Mouse (Mus musculus) layer of hippocampus, postnatal 36 days (tissue): ENCODE data around the gene Pkn1. TPM values are rescaled to one million over a fixed set of nuclear protein-coding genes. Genes with fewer than 3 reads are reported as not detected.

Source experiments
- DNase-seq, 2 experiments: peaks; one replicate each; pipeline ENCODE4 v3.0.0; 2022
- total RNA-seq, 2 experiments: library from RNA; stranded (reverse); gene quantifications; 2 replicates each; pipeline ENCODE4 v1.2.3; 2021

Pkn1 gene
- 10 to 100 TPM; 53.0 to 54.8 TPM for total RNA-seq

DNA sequence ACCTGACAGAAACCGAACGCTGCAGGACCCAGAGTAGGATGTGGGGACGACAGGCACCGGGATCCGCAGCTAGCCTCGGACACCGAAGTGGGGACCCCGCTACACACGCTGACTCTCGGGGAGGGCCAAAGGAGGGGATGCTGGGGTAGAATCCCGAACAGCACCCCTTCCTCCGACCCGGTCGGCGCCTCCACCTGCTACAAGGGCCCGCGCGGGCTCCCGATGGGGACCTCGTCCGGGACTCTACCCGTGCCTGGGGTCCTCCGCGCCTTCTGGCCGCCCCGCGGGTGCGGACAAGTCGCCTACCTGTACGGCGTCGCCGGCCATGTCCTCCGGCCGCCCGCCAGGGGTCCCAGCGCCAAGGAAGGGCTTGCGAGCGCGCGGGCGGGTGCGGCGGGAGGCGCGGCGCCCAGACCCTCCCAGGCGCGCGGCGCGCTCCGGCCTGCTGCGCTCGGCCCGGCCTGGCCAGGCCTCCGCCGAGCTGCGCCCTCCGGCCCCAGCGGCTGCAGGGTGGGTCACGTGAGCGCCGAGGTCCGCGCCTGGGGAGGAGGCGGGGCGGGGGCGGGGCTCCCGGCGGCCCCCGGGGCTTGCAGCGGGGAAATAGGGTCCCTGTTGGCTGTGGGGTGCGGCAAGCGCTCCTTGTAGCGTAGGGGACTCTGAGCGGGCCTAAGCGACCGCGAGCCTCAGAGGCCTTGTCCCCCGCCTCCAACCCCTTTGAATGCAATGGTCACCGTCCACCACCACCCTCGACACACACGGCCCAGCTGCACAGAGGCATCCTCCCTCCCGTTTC, at the start of gene Pkn1:
Pkn1 (minus strand) TSS at position 519 of the 793 bp plus-strand sequence.
- DNase-seq, result peak; percentile 54 to 61

DNA sequence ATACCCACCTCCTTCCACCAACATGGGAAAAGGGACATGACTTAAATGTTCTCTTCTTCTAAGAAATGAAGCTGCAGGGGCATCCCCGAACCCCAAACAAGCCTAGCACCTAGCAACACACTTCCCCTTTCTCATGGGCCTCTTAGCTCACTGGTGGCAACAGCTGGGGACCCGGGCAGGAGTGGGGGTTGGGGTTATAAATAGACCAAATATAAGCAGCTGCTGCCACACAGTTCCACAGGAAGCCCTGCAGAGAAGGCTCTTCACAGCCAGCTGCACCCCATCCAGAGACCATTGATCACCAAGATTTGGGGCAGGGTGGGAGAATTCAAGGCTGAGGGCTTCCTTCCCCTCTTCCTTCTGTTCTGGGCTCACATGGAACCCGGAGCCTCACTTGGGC, 49.7 kb upstream of the Pkn1 start:
- DNase-seq, result no peak

DNA sequence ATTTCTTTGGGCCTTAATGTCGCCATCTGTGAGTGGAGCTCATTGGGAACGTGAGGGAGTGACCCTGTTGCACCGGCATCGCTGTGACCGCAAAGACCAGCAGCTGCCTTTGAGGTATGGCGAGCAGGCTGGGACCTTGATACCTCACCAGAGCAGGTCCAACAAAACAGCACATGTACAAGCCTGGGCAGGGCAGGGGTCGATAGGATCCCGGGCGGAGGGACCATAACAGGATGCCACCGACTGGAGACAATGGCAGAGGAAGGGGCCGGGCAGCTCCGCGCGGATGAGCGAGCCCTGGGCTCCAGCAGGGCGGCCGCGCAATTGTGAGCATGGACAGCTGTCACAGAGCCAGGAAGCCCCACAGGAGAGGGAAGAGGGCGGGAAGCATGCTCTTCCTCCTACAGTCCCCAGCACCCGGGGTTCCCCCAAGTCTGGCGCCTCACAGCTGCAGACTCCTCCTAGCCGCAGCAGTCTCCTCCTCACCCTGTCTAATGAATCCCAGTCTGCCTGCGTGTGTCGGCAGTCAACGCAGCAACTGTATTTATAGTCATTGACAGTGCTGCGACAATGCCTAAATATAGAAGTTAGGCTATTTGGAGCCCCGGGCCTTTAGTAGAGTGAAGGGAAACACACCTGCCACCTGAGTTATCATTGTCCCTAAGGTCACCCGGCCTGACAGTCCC, 48.8 kb upstream of the Pkn1 start:
- peak; percentile 14 to 29 for DNase-seq

DNA sequence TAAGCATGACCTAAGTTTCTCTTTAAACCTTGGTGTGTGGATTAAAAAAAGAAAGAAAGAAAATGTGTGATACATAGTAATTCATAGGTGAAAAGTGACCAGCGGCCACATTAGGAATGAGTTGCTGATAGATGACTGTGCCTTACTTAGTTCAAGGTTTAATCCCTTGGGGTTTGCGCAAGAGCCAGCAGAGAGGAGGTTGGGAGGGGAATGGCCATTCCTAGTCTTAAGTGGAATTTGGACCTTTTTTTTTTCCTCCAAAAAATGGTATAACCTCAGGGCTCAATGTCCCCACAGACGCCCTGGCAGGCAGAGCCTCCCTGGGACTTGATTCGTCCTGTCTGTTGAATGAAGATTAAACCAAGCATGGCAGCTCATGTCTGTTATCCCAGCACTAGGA, 45.1 kb upstream of the Pkn1 start:
- no peak for DNase-seq

DNA sequence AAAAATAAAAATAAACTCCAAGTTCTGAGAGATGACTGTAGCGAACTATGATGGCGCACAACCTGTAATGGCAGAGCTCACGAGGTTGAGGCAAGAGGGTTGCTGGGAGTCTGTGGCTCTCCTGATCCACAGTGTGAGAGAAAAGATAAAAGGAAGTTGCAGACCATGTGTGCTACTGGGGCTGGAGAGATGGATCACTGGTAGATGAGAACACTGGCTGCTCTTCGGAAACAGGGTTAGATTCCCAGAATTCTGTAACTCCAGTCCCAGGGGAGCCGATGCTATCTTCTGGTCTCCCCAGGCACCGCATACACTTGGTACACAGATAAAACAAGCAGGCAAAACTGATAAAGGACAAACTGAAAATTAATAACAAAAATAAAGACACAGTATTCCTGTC, 44.0 kb upstream of the Pkn1 start:
- DNase-seq, result no peak

DNA sequence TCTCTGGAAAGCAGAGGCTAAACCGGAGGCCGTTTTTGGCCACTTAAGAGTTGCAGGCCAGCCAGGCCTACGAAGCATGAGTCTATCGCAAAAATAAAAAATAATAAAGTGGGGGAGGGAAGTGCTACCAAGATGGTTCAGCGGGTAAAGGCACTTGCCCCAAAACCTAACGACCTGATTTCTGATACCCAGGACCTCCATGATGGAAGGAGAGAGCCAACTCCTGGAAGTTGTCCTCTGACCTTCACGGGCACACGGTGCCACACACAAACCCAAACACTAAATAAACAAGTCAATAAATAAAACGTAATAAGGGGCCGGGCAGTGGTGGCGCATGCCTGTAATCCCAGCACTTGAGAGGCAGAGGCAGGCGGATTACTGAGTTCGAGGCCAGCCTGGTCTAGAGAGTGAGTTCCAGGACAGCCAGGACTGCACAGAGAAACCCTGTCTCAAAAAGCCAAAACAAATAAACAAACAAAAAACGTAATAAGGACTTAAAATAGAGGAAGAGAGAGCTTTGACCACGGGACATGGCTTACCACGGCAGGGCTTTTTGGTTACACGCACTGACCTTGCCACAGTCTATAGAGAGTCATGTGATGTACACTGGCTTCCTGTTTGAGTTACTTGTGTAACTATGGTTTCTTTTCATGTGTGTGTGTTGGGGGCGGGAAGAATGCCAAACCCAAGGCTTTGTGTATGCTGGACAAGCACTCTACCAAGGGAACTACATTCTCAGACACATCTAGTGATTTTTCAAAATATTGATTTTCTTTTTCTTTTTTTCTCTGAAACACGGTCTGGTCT, 43.1 kb upstream of the Pkn1 start:
- no peak for DNase-seq

DNA sequence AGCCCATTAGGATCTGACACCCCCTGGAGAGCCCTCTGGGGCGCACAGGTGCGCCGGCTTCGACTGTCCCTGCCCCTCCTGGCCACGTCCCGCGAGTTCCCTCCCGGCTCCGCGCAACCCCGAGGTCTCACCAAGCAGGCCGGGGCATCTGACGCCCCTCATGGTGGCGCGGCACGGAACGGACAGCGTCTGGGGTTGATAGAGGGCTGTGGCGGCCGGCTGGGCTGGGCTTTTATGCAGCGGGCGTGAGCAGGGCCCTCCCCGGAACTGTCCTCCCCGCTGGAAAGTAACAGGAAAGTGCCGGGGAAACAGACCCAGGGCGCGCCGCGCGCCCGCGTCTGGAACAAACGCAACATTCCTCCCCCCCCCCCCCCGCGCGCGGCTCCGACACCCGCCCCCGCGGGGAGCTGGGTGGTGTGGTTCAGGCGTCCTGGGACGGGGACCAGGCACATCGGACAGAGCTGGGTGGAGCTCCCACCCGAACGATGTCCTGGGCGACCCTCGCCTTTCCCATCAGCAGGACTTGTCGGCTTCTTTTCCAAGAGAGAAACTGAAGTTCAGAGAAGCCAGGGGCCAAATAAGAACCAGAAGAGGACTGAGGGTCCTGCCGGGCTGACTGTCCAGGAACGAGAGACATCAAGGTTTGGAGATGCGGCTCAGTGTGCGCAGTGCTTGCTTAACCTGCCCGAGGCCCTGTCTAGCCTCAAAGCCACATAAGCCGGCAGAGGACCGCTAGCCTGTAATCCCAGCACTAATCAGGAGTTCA, 42.2 kb upstream of the Pkn1 start, which contains the start of gene Adgre5:
Adgre5 (minus strand) TSS at position 351 of the 766 bp plus-strand sequence.
- DNase-seq, result no peak

DNA sequence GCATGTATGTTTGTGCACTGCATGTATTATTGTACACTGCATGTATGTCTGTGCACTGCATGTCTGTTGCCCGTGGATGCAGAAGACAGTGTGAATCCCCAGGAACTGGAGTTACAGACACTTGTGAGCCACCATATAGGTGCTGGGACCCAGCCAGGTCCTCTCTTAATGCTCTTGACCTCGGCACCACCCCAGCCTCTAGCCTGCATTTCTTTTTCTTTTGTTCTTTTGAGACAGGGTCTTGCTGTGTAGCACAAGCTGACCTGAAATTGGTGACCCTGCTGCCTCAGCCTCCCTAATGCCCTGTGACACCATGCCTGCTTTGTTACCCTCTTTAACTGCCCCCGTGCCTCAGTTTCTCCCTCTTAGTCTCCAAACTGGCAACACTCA, 41.6 kb upstream of the Pkn1 start:
- DNase-seq, result no peak

DNA sequence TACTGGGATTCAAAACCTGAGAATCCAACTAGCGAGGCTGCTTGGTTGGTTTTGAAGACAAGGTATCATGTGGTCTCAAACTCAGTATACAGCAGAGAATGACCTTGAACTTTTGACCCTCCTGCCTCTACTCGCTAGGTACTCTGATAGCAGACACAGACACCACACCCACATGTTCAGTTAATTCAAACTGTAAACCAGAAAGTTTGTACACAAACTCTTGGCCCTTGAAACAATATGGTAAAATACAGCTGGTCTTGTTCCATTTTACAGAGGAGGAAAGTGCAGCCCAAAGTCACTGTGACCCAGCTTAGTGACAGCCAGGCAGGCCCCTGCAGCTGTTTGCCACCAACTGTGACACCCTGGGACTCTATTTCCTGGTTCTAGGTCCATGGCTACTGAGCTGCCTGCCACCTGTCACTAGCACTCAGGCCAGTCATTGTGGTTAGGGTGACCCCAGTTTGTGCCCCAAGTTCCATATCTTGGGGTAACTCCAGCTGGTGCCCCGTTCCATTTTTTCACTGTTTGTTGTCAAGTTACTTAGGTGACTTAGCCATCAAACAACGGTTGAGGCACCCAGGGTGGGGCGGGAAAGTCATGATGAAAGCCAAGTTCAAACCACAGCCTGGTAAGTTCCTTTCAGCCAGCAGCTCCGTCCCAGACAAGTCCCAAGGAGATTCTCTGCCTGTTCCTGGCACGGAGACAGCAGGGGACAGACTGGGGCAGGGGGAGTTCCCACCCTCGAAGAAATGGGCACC, 40.9 kb upstream of the Pkn1 start:
- DNase-seq, result no peak

DNA sequence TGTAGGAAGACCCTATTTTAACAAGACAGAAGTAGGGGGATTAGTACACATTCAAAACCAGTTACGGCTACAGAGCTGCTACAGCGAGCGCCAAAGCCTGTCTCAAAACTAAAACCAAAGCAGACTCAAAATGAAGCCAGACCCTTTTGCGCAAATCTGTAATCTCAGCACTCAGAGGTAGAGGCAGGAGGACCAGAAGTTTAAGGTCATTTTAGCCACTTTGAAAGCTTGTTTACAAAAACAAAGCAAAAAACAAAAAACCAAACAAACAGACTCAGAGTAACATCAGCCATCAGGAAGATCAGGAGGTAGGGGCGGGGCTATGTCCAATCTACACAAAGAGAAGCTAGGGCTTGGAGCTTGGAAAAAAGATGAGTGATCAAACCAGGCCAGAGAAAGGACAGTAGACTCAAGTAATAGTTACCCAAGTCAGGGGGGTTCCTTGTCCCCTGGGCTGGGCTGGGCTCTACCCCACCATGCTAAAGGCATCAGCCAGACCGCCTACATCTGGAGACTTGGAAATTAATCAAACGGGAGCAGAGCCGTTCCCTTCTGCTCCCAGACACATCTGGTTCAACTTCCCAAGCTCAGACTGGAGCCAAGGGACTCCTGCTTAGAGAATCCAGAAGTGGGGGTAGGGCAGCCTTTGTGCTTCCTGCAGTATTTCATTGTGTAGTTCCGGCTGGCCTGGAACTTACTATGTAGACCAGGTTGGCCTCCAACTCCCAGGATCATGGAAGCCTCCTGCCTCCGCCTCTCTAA, 40.2 kb upstream of the Pkn1 start:
- DNase-seq, result no peak

DNA sequence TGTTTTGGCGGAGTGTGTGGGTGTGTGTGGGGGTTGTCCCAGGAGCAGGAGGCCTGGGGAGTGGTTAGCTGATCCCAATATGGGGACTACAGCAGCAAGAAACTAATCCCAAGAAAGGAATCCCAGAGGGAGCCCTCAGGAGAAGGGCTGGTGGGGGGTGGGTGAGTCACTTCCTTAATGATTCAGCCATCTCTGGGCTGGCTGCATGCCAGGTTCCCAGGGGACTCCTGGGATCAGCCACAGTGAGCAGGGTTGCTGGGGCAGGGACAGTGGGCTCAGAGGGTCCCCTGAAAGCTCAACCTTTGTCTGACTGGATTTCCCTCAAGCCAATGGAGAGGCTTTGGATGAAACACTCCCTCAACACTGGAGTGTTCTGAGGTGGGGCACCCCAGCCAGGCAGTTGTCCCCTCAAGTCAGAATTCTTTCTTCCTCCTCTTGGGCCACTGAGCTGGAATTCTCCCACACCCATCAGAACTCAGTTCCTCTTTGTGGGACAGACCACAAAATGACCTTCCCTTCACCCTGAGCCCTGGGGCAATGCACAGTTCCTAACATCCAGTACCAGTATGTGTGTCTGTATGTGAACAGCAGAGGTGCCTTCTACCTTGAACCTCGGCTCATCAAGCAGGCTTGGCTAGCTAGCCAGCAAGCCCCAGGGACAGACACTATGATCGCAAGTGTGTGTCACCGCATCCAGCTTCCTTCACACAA, 39.0 kb upstream of the Pkn1 start:
- no peak for DNase-seq

DNA sequence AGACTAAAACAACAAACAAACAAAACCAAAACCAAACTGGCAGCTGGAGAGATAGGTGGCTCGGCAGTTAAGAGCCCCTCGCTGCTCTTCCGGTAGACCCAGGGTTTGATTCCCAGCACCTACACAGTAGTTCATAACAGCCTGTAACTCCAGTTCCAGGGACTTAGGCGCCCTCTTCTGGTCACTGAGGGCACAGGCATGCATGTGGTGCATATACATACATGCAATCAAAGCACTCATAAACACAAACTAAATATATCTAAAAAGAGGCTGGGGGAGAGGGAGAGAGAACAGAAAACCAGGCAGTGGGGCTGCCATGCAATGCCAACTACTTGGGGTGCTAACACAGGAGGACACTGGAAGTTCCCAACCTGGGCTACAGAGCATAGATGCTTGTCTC, 38.4 kb upstream of the Pkn1 start:
- no peak for DNase-seq

DNA sequence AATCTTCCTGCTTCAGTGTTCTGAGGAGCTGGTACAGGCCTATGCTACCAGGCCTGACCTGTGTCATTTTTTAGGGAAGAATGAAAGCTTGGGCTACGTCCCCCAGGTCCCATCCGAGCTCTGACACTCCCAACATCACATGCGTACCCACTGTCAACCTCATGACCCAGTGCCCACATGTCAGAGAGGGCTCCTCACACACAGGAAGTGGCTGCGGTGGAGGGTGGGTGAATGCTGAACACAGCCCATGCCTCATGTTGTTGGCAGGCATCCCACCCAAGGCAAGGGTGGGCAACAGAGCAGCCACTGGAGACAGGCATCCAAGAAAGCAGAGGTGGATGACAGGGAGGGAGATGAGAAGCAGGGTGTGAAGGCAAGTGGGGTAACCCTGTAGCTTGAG, 37.7 kb upstream of the Pkn1 start:
- no peak for DNase-seq

DNA sequence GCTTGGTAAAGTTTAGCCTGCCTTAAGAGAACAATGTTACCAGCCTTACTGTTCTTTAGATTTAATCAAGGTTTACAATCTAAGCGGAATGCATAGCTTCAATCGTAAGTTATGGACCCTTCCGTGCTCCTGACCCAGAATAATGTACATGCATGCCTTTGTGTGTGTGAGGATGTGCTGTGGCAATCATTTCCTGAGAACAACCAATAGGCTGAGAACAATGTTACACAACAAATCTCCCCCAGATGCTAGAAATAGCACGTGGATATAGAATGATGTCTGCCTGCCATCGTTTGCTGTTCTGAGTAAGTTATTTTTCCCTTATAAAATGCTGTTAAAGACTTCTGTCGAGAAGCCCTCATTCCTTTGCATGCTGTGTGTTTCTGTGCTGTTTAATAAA, 33.9 kb upstream of the Pkn1 start:
- DNase-seq, result no peak

DNA sequence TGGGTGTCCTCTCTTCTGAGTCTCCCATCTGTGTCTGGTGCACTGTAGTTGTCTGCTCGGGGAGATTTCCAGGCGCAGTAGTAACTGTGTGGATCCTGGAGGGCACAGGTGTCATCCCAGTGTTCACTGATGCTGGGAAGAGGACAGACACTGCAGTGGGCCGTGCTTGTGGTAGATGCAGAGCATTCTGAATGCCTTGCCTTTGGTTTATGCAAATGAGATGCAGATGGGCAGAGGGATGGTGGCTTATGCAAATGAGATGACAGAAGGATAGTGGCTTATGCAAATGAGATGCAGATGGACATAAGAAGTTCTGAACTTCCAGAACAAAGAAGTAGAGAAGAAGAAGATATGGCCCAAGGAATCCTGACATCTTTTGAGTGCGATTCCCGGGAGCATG, 32.9 kb upstream of the Pkn1 start:
- no peak for DNase-seq

DNA sequence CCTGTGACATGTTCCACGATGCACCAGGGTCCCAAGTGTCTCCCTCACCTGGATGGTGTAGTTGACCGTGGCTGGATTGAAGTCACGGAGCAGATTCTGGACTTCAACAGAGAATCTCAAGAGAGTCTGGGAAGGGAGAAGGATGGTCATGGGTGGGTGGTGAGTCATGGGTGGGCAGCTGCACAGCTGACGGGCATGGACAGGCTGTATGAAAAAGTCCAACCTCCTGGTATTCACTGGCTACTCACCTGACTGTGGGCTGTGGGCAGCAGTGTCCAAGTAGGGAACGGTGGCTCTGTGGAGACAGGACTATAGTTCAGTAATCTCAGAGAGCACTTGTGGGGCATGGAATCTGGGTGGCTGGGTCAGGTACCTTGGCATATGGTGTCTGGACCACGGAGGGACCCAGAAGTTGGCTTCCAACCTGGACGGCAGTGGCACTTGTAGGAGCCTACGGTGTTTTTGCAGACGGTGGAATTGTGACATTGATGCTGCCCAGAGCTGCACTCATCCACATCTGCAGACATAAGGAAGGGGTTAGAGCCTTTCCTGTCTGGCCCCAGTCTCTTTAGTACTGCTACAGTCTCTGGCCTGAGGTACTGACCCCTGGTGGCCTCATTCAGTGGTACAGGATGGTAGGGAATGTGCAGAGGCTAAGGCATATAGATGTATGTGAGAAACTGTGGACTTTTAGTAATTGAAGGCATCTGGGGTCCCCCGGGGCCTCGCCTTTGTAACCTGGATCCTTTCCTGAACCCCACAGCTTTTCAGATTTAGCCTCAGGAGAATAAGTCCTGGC, 30.2 kb upstream of the Pkn1 start:
- no peak for DNase-seq

DNA sequence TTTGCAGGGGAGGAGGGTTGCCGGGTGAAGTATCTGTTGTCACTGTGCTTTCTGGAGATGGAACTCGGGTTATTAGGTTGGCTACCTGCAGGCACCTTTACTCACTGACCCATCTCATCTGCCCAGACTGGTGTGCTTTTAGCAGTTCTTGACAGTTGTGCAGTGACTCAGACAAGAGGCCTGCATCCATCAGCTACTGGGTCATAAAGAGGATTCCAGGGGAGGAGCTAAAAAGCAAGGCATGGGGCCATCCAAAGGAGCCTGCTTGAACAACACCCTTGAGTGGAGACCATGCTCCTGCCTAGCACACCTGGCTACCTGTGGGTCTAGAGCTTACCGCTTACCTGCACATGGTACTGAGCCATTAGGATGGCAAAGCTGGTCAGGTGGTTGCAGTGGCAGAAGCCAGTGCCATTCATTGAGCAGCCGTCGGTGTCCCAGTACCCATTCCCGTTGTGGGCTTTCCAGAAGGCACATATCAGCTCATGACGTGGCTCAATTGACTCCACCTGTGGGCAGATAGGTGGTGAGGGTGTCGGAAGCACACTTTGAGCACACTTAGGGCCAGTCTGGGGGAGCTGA, 26.6 kb upstream of the Pkn1 start:
- no peak for DNase-seq

DNA sequence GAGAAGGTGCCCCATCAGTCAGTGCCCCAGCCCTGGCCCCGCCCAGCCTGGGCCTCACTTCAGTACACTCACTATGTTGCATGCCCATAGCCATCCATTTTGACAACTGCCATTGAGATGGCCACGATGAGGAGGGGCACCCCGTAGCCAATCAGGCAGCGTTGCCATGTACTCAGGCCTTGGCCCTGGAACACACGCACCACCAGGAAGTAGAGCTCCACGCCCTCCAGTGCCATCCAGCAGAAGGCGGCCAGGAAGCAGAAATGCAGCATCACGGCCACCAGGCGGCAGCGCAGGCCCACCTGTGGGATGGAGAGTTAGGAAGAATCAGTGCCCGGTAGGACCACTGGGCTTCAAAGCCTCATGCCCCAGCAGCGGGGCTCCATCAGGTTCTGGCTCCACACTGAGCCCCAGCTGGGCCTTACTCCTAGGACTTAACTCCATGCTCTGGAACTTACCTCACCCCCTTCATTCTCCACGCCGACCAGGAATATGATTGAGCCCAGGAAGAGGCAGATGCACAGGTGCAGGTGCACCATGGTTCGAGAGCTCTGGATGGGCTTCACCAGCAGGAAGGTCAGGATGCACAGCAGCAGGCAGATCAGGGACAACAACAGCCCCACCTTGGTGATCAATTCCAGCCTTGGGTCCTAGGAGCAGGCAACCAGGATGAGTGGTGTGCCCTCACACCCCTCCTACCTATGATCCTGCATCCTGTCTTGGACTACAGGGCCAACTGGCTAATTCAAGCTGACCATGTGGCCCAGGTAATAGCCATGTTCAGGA, 25.9 kb upstream of the Pkn1 start:
- peak; percentile 73 to 81 for DNase-seq
